Mouse (Mus musculus): ENCODE measurements at regions not wholly inside any gene's neighbourhood (a gene's known extent, or its start where the extent isn't known, plus 50 kb on each side); places are given as distances from the start of the nearest gene placed in this dataset.
A peak's percentile ranks its signal among the peaks of the same experiment; 100 is the strongest.
"Not testable (repeated sequence)": the region's sequence is repeated elsewhere in the genome, so short reads cannot be mapped to it uniquely, and the experiment has no call there.

DNA sequence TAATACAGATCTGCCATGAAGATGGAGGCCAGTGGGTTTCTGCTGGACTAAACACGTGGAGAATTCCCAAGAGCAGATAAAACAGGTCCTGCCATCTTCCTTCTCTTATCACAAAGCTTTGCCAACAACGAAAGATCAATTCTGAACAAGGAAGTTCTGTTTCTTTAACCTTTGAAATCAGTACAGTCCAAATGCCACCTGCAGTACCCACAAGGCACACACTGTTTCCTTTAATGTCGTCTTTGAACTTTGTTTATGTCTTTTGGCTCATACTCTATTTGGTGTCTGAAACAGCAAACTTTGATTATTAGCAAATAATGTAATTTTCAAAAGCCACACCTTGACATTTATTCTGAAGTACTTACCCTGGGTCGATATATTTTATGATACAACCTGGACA is 536.5 kb downstream of the Bckdhb start:
- DNase-seq = no peak

DNA sequence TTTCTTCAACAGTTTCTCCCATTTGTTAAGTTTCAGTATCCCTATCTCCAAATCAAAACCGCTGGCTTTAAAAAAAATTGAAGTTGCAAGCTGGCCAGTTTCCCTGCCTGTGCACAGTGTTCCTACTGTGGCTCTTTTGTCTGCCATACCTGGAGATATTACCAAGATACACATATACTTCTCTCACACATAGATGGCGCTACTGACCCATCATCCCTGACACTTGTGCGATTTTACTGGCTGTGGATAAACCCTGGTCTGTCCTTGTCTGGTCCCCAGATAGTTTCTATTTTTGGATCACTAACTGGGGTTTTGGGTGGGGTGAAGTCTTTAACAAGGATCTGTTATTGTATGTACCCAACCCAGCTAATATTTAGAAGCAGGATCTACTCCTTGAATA is 541.8 kb downstream of the Bckdhb start:
- DNase-seq = no peak

DNA sequence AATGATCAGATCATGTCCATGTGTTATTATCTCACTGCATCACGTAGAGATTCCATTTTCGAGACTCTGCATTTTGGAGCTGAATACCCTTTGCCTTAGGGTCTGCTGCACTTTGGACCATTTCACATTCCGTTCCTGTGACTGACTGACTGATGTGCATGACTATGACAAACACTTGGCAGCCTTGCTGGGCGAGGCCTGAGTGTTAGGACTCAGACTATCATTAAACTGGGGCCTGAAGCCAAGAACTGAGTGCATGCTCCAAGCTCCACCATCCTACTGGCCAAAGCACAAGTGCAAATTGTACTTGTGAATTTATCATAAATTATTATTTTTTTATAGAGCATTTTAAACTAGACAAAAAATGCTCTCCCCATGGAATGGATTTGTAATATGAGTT is 547.8 kb downstream of the Bckdhb start:
- DNase-seq = peak; percentile 92

DNA sequence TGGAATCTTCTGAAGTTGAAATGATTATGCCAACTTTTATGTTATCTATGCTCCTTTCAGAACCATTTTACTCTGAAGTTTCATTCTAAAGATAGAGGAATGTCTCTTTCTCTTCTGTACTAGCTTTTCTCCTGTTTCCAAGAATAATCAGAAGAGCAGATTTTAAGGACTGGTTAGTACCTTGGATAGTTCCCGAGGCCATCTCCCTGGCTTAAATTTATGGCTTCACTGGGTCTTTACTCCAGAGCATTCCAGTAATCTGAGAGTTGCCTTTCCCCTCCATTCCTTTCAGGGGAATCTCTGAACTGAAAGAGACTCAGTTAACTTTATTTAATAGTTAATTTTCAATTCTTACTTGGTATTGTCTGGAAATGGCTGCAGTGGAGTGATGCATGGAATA is 551.0 kb downstream of the Bckdhb start:
- DNase-seq = no peak

DNA sequence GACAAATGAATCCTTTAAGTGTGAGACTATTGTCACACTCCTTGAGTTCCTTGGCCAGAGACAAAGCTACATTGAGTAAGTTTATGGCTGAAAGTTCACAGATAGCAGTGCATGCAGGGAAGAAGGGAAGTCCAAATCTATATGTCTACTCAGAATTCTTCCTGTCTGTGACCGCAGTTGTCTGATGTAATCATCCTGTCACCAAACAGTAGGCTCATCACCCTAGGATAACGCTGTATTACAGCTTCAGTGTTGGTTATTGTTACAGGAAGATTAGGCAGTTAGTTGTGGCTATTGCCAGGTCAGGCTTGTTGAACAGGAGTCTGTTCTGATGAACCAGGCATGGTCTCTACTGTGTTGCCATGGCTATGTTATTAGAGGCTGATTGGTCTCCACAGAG is 574.6 kb downstream of the Bckdhb start:
- DNase-seq = no peak

DNA sequence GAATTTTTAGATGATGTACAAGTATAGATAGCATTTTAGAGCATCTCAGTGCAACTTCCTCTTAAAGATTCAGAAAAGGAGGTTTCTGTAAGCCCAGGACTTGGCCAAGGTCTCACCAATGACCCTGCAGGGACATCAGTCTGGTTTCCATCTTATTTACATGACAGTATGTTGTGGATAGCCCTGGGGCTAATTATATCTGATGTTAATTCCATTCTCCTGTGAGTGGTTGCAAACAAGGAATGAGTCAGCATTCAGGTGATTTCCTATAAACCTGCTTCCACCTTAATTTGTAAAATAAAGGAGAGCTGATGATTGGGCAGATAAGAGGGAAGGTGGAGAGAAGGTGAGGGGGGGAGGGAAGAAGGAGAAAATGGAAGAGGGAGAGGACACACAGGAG is 578.0 kb downstream of the Bckdhb start:
- not testable (repeated sequence) for DNase-seq

DNA sequence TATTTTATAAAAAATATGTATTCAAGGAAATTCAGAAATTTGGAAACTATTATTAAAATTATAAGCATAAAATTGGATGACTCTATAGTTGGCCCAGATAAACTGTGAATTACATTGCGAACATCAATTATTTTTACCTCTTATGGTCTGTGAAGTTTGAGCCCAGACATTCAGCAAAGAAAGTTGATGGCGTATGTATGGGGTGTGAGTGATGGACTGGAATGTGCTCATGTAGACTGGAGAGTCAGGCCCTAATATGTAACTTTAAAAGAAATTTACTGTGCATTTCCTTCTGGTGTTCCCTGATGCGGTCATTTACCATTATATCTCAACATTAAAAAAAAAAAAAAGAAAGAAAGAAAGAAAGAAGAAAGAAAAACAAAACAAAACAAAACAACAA is 592.1 kb downstream of the Bckdhb start:
- DNase-seq = no peak

DNA sequence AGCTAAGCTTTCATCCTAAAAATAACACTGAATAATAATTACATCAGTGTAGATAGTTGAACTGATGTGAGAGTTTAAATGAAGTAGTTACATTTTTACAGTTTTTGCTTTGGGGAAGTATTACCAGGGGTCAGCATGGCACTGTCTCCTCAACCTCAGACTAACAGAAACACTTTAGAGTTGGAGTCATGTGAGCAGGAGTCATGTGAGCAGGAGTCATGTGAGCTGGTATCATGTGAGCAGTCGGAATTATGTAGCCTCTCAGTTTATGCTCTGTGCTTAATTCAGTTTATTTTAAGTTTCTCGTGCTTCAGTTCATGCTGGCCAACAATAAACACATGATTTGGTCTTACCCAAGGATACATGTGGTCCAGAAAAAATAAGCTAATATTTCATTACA is 620.5 kb downstream of the Bckdhb start:
- DNase-seq = no peak

DNA sequence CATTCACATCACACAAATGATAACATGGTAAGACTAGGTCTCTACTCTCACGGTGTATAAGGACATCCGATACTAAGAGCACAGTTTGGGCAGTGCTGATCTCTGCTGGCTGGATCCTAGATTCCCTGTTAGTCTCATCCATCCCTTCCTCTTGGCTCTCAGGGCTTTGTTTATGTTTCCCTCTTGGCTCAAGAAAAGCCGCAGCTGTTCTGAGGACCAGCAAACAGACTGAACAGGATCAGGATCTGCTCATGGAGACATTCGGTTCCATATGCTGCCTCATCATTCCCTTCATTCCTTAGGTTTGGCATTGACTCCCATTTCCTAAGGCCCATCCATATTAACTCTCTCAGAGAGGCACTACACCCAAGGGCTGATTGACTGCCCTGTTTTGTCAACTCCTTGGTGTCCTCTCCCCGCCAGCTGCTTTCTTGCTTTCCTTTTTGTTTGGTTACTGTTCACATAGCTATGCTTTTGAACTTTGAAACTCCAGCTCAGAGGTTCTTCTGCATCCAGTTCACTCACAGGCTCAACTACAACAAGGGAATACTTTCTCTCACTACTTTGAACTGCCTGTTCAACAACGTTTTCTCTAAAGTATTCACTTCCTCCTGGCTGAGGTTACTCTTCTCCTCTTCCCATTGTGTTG is 623.2 kb downstream of the Bckdhb start:
- no peak for DNase-seq

DNA sequence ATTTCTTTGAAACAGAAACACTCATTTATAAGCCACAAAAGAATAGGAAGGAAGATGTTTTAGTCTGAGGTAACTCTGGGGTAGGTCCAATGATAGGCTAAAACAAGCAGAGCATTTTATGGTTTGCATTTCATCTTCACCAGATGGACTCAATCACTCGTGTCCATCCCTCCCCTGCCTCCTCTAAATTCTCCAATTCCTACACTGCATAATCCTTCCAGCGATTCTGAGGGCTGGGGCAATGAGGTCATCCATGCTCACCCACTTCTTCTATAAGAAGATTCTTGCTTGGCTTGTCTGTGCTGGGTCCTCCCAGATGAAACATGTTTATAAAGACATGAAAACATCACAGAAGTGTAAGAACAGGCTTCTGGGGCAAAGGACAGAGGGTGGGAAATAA is 630.3 kb downstream of the Bckdhb start:
- no peak for DNase-seq

DNA sequence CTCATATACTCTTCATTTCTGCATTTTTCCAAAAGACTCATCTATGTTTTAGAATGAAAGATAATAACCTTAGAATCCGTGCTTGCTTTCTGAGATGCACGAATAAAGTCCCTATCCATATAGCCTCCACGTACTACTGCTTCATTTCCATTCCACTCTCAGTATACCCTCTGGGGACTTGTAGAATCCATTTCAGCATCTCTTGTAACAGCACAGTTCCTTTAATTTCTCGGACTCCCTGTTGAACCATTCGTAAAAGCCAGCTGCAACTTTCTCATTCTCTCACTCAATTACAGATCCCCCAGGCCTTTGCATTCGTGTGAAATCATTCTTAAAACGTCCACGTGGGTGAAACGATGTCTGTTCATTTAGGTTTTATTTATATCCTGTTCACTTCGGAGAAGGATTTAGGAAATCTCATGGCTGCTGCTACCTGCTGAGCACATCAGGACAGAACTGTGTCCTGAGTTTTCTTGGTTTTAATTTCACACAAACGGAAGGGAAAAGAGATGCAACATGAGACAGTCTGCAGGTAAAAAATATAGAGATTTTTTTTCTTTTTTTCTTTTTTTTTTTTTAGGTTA is 631.4 kb downstream of the Bckdhb start:
- DNase-seq = no peak

DNA sequence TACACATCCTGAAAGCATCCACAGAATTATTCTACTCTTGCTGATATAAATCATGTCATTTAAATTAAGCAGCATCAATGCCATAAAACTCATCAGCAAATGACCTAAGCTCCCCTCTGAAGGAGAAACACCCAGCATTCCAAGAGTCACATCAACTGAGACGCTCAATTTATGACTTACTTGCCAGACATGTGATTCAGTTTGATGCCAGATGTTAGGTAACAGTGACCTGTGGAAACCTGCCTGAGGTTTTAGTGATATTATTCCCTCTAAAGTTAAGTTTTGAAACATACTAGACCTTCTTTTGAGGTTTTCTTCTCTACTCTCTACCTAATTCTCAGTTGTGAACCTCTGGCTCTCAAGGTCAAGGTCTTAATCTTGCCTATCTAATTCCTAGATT is 633.4 kb downstream of the Bckdhb start:
- no peak for DNase-seq

DNA sequence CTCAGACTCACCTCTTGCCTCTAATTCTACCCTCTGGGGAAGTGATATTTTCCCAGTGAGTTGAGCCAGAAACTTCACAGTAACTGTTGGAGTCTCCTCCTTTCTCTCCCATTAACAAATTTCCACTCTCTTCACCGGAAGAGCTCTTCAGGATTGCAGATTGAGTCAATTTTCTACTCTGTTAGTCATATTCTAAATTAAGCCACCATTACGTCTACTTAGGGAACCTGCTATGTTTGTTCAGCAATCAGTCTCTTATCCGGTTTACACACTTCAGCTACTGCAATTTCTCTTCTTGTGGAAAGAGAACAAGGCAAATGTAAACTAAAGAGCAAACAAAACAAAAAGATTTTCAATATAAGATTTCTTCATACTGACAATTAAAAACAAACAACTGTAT is 644.6 kb downstream of the Bckdhb start:
- DNase-seq = no peak

DNA sequence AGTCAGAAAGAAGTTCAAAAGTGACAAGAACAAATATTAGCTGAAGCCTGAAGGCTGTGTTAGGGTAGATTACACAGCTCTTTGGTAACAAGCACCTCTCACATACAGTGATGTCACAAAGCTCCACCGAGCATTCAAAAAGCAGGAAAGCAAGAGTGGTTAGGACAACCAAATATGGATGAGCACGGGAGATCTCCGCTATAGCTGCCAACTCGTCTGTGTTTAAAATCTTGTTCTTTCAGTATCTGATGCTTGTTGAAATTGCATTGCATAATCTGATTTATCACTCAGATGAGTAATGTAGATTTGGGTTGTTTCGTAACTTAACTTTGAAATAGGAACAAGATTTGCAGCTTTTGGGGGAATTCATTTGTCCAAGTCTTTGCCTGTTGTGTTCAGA is 652.8 kb downstream of the Bckdhb start:
- DNase-seq = no peak

DNA sequence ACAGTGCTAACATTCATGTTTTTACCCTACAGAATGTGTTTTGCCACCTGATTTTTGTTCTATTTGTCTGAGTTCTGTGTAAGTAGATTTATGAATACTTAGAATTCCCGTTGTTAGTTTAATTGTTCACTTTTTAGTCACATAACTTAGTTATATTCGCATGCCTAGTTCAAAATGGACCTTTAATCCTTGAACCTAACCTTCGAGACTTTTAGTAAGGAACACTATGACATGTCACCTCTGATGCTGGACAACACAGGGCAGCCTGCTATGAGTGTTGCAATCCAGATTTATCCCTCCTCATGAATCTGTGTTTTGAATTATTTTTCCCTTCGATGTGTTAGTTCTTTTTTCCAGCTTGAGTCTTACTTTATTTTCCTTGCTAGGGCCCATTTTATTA is 662.8 kb downstream of the Bckdhb start:
- no peak for DNase-seq

DNA sequence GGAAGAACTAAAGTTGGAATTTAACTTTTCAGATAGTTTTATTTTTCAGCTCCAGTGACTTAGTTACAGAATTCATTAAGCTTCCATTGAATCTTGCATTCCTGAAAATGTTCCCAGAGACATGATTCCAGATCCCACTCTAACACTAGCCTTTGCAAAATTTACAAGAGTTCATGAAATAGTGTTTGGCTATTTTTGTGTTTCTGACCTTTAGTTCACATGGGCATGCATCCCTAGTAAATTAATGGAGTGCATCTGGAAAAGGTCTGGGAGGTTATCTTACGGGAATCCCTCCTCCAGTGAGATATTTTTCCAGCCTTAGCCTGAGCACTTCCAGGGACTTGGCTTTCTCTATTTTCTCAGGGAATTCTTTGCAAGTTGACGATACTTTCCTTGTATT is 669.8 kb downstream of the Bckdhb start:
- DNase-seq = no peak

Data from heart, adult 11 months (tissue).